Mouse (Mus musculus) midbrain, embryonic 13.5 days (tissue): ENCODE measurements around the gene Arid2. TPM values are rescaled to one million over a fixed set of nuclear protein-coding genes. Genes with fewer than 3 reads are reported as not detected.
"Not testable (repeated sequence)": the region's sequence is repeated elsewhere in the genome, so short reads cannot be mapped to it uniquely, and the experiment has no call there.

Source experiments
- ATAC-seq: fragments of 200-750 bp; cut with Nextera tagmentation; 2 replicates; pipeline ENCODE4 v1.8.0; 2017; ENCODE audit warnings: mild to moderate bottlenecking, moderate TSS enrichment, moderate library complexity
- H3K27ac ChIP-seq: fragments of 300-500 bp; sonication (generic); 2 replicates; pipeline ENCODE4 v1.5.1; 2015; ENCODE audit warnings: inconsistent platforms, mild to moderate bottlenecking, moderate library complexity
- H3K27me3 ChIP-seq: fragments of 300-500 bp; sonication (generic); 2 replicates; pipeline ENCODE4 v1.6.1; 2015; ENCODE audit warnings: mild to moderate bottlenecking, inconsistent platforms
- H3K36me3 ChIP-seq: fragments of 300-500 bp; sonication (generic); 2 replicates; pipeline ENCODE4 v1.6.1; 2015; ENCODE audit warnings: mild to moderate bottlenecking, inconsistent platforms
- H3K4me1 ChIP-seq: fragments of 300-500 bp; sonication (generic); replicated peaks from 2 replicates; pipeline ENCODE4 v1.6.1; 2015; ENCODE audit warnings: inconsistent platforms
- H3K4me2 ChIP-seq: fragments of 300-500 bp; sonication (generic); replicated peaks from 2 replicates; pipeline ENCODE4 v1.6.1; 2015; ENCODE audit warnings: moderate library complexity, mild to moderate bottlenecking, inconsistent platforms
- H3K4me3 ChIP-seq: fragments of 300-500 bp; sonication (generic); replicated peaks from 2 replicates; pipeline ENCODE4 v1.5.1; 2015; ENCODE audit warnings: mild to moderate bottlenecking, inconsistent platforms
- H3K9ac ChIP-seq: fragments of 300-500 bp; sonication (generic); replicated peaks from 2 replicates; pipeline ENCODE4 v1.6.1; 2015; ENCODE audit warnings: mild to moderate bottlenecking, inconsistent platforms
- H3K9me3 ChIP-seq: fragments of 300-500 bp; sonication (generic); 2 replicates; pipeline ENCODE4 v1.6.1; 2016; ENCODE audit warnings: mild to moderate bottlenecking, inconsistent platforms
- WGBS: fragments of 180-500 bp; shearing (Covaris S2); methylation state at CpG from one replicate; pipeline ENCODE4 v1.1.7; 2015; 5-methylcytosine and 5-hydroxymethylcytosine counted together
- polyA plus RNA-seq: library from polyadenylated mRNA; unstranded; fragments of >200 nt; fragmentation: Nextera tagmentation; extraction: Ambion mirVana; gene quantifications from 2 replicates; pipeline ENCODE4 v1.2.1, GENCODE M21; 2015

Arid2 gene
- 29.3 and 29.6 TPM in 2 replicates for polyA plus RNA-seq

DNA sequence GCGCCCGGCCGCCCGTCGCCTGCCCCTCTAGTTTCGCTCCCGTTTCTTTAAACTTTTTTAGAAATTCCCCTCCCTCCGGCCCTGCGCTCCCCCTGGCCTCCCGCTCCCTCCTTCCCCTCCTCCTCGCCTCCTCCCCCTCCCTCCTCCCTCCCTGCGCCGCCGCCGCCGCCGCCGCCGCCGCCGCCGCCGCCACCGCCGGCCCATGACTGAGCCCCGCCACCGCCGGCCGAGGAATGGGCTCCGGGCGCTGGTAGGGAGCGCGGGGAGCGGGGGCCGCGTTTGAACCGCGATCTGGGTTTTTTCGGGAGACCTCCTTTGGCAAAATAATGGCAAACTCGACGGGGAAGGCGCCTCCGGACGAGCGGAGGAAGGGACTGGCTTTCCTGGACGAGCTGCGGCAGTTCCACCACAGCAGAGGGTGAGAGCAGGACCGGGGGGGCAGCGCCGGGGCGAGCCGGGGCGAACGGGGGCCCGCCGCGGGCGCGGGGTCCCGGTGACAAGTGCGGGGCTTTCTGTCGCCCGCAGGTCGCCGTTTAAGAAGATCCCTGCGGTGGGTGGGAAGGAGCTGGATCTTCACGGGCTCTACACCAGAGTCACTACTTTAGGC, at the start of gene Arid2:
TSS of gene Arid2 (plus strand) at position 150 of the 607 bp plus-strand sequence.
- peak within 1 kb of the TSS; percentile 99 for H3K9ac ChIP-seq
- H3K4me2 ChIP-seq = peak within 1 kb of the TSS; percentile 92
- H3K36me3 ChIP-seq = no peaks in the 10 kb centered on the region
- 0% methylated on average over 43 of the region's 67 CpGs for WGBS
- ATAC-seq = peak; percentile 12; the same call in 1 of the 2 replicates
- H3K27me3 ChIP-seq = no peaks in the 10 kb centered on the region
- no peaks in the 10 kb centered on the region for H3K9me3 ChIP-seq
- H3K4me1 ChIP-seq = peaks cover 30% of the 10 kb centered on the region
- peak within 1 kb of the TSS; percentile 94 for H3K4me3 ChIP-seq
- peak within 1 kb of the TSS; percentile 100 for H3K27ac ChIP-seq

DNA sequence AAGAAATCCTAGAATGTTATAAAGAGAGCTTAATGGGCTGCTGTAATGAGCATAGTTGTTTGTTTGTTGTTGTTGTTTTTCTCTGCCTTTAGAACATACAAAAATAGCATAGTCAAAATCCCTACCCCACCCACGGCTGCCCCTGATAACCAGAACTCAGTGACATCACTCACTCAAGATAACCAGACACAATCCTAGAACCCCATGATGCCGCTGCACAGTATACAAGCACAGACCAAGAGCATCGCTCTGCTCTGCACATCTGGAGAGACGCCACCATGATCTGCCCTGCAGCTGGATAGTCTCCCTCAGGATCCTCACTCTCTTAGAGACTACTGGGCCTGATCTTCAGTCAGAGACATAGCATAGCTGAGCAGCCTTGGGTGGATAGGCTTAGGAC, 49.2 kb upstream of the Arid2 start:
- no peak overlapping the region for H3K27ac ChIP-seq
- no peaks in the 10 kb centered on the region for H3K4me1 ChIP-seq
- H3K9ac ChIP-seq = no peak overlapping the region
- no peaks in the 10 kb centered on the region for H3K9me3 ChIP-seq
- no peak for ATAC-seq
- no peak overlapping the region for H3K4me3 ChIP-seq
- no peaks in the 10 kb centered on the region for H3K36me3 ChIP-seq
- no peak overlapping the region for H3K4me2 ChIP-seq
- 94% methylated on average over 4 of the region's 4 CpGs for WGBS
- H3K27me3 ChIP-seq = no peaks in the 10 kb centered on the region

DNA sequence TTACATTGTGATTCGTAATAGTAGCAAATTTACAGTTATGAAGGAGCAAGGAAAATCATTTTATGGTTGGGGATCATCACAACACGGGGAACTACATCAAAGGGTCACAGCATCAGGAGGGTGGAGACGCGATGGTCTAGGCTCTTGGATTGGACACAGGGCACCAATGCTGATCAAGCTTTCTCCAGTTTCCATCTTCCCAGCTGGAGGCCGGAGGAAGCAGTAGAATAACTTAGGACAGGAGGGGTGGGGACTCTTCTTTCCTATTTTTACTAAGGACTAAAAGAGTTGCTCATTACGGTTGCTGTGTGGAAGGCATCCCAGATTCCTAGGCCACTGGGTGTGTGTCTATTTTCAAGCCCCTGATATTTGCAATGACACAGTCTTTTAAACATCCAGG, 43.1 kb upstream of the Arid2 start:
- ATAC-seq = no peak
- no peaks in the 10 kb centered on the region for H3K27me3 ChIP-seq
- H3K4me3 ChIP-seq = no peak overlapping the region
- no peak overlapping the region for H3K4me2 ChIP-seq
- no peaks in the 10 kb centered on the region for H3K36me3 ChIP-seq
- no peak overlapping the region for H3K27ac ChIP-seq
- H3K9ac ChIP-seq = no peak overlapping the region
- 89% methylated on average over 6 of the region's 6 CpGs for WGBS
- no peaks in the 10 kb centered on the region for H3K9me3 ChIP-seq
- no peaks in the 10 kb centered on the region for H3K4me1 ChIP-seq

DNA sequence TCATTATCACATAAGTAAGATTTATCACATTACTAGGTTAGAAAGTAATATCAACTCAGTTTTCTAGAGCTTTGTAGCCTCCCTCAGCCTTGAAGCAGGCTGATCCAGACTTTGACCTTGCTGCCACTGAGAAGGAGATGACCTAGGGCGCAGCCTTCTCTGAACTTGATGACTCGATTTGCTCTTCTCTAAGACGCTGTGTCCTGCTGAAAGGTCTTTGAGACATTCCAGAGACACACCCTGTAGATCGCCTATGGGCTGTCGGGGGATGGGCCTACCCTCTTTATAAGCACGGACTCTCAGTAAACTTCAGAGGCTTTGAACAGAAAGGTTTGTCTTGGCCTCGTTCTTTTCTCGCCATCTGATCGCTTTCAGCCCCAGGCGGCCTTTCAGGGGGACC, 42.6 kb upstream of the Arid2 start:
- not testable (repeated sequence) for H3K9ac ChIP-seq, H3K27me3 ChIP-seq, H3K4me2 ChIP-seq, H3K9me3 ChIP-seq, H3K27ac ChIP-seq, H3K4me3 ChIP-seq, ATAC-seq, H3K36me3 ChIP-seq, H3K4me1 ChIP-seq
- 72% methylated on average over 10 of the region's 10 CpGs for WGBS

DNA sequence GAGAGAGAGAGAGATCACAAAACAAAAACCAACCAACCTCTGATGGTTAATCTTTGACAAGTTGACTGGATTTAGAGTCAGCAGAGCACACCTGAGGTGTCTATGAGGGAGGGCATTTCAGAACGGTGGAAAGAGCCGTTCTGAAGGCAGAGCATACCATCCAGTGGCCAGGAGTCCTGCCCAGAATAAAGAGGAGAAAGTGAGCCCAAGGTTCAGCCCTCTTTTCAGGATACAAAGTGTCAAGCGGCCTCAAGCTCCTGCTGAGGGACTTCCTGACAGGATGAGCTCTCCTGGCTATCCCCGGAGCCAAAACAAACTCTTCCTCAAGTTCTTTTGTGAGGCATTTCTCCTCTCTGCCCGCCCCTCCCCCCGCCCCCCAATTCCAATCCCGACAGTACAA, 33.5 kb upstream of the Arid2 start:
- peak overlapping the region; percentile 48; the same call in 1 of the 2 replicates for H3K9ac ChIP-seq

DNA sequence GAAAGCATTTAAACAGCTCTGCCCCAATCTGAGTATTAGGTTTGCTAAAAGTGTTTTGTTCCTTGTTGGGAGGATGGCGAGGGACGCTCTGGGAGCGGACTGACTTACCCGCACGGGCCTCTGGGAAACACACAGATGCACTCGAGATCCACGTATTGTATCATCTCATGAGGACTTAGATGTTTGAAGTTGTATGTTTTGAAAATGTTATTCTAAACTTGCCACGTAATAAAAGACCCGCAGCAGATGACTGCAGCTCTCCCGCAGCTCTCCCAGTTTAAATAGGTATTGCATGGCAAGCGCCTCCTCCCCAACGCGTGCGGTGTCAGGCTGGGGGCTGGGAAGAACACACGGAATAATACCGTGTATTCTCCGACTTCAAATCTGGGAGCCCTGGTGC, 33.0 kb upstream of the Arid2 start:
- Histone ChIP-seq H3K4me1 (peaks cover 9% of the 10 kb centered on the region; the same call in 1 of the 2 replicates), H3K27ac (no peak overlapping the region), H3K9ac (peak overlapping the region; percentile 48; the same call in 1 of the 2 replicates), H3K9me3 (no peaks in the 10 kb centered on the region), H3K36me3 (no peaks in the 10 kb centered on the region), H3K27me3 (no peaks in the 10 kb centered on the region), H3K4me2 (peak overlapping the region; percentile 60), H3K4me3 (peak overlapping the region; percentile 36)
- WGBS = 3% methylated on average over 17 of the region's 17 CpGs
- no peak for ATAC-seq

More for the DNA sequence above, 33.5 kb upstream of the Arid2 start:
- 5% methylated on average over 7 of the region's 7 CpGs for WGBS
- no peak for ATAC-seq
- Histone ChIP-seq H3K4me1 (peaks cover 9% of the 10 kb centered on the region; the same call in 1 of the 2 replicates), H3K4me2 (peak overlapping the region; percentile 60), H3K27ac (no peak overlapping the region), H3K9me3 (no peaks in the 10 kb centered on the region), H3K27me3 (no peaks in the 10 kb centered on the region), H3K4me3 (peak overlapping the region; percentile 36), H3K36me3 (no peaks in the 10 kb centered on the region)

DNA sequence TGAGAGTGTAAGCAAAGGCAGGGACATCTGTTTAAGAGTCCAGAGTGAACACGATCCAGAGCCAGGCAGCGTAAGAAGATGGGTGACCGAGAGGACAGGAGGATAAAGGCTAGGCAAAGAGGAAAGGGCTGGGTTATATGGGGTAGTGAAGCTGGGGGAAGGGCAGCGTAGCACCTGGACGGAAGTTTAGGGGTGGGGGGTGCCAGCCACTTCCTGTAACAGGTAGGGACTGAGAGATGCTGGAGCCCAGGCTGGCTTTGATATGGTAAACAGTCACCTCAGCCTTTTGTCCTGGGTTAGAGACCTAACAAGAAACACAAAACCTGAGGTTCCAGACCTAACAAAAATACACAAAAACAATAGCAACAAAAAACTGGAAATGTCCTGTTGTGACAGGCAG, 29.5 kb upstream of the Arid2 start:
- H3K27ac ChIP-seq = no peak overlapping the region
- WGBS = 72% methylated on average over 5 of the region's 5 CpGs
- H3K9me3 ChIP-seq = peaks cover 13% of the 10 kb centered on the region
- H3K4me2 ChIP-seq = no peak overlapping the region
- no peak overlapping the region for H3K9ac ChIP-seq
- no peaks in the 10 kb centered on the region for H3K36me3 ChIP-seq
- no peaks in the 10 kb centered on the region for H3K27me3 ChIP-seq
- ATAC-seq = no peak
- no peak overlapping the region for H3K4me3 ChIP-seq
- peaks cover 9% of the 10 kb centered on the region; the same call in 1 of the 2 replicates for H3K4me1 ChIP-seq

DNA sequence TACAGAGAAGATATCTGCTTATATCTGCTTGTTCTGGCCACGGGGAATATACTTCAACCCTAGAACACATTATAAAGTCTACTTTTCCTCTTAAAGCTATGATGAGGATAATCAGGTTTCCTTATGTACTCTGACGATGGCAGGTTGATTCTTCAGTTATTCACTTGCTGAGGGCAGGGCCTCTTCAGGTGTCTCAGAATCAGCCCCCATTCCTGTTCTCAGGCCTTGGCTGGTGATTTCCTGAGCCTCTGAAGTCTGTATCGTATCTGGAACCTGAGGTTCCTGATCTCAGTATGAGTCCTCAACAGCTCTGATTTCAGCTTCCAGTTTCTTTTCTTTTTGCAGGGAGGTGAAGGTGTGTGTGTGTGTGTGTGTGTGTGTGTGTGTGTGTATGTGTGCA, 22.7 kb upstream of the Arid2 start:
- Histone ChIP-seq H3K9me3 (peaks cover 23% of the 10 kb centered on the region), H3K9ac (no peak overlapping the region), H3K4me2 (no peak overlapping the region), H3K27me3 (no peaks in the 10 kb centered on the region), H3K36me3 (peaks cover 42% of the 10 kb centered on the region), H3K4me3 (no peak overlapping the region), H3K27ac (no peak overlapping the region), H3K4me1 (no peaks in the 10 kb centered on the region)
- ATAC-seq = no peak
- 96% methylated on average over 3 of the region's 3 CpGs for WGBS

DNA sequence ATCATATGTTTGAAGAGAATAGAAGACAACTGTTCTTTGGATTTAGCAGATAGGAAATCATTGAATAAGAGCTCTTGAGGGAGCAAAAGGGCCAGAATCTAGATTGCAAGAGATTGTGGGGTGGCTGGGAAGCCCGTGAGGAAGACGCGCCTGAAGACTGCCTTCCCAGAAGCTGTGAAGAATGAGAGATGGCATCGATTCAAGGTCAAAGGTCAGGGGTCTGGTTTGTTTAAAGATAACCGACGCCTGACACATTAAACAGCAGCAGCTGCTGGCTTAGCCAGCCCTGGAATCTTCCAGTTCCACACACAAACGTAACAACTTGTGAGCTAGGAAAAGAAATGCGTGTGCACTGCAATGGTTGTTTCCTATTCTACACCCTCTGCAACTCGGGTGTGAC, 19.4 kb upstream of the Arid2 start:
- 88% methylated on average over 9 of the region's 9 CpGs for WGBS

DNA sequence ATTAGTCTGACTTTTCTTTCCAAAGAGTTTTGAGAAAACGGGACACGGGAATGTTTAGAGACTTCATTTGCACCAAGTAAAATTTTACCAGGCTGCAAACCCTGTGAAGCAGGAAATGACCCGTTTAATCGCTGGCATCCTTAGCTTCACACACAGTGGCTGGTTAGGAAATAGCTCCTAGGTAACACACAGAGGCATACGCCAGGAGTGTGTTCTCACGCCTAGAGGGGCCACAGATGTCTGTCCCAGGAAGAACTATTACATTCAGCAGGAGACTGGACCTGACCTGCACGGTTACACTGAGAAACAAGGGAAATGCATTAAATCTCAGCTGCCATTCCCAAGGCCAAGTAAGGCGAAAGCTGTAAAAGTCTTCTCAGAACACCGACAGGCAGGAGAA, 18.7 kb upstream of the Arid2 start:
- no peak for ATAC-seq
- no peak overlapping the region for H3K27ac ChIP-seq
- H3K4me3 ChIP-seq = no peak overlapping the region
- peaks cover 47% of the 10 kb centered on the region for H3K36me3 ChIP-seq
- H3K27me3 ChIP-seq = no peaks in the 10 kb centered on the region
- H3K4me1 ChIP-seq = peaks cover 8% of the 10 kb centered on the region
- H3K9me3 ChIP-seq = peaks cover 10% of the 10 kb centered on the region; the same call in 1 of the 2 replicates
- no peak overlapping the region for H3K4me2 ChIP-seq
- 94% methylated on average over 9 of the region's 9 CpGs for WGBS
- no peak overlapping the region for H3K9ac ChIP-seq

More for the DNA sequence above, 19.4 kb upstream of the Arid2 start:
- no peak for ATAC-seq
- Histone ChIP-seq H3K27me3 (no peaks in the 10 kb centered on the region), H3K9ac (no peak overlapping the region), H3K9me3 (peaks cover 10% of the 10 kb centered on the region; the same call in 1 of the 2 replicates), H3K4me2 (no peak overlapping the region), H3K27ac (no peak overlapping the region), H3K4me3 (no peak overlapping the region), H3K4me1 (peaks cover 8% of the 10 kb centered on the region), H3K36me3 (peaks cover 47% of the 10 kb centered on the region)

DNA sequence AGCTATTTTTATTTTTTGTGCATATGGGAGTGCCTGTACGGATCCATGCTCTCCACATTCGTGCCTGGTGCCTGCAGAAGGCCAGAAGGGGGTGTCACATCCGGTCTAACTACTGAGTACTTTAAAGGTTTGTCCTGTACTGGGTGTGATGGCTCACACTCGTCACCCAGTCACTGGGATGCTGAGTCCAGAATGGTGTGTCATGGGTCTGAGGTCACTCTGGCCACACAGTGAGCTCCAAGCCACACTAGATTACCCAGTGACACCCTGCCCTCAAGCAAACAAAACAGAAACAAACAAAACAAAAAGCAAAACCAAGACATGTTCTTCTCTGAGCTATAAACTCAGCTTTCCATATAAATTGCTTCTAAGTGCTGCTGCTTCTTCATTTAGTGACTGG, 17.9 kb upstream of the Arid2 start:
- WGBS = 88% methylated on average over 4 of the region's 4 CpGs
- Histone ChIP-seq H3K27me3 (no peaks in the 10 kb centered on the region), H3K9me3 (peaks cover 10% of the 10 kb centered on the region; the same call in 1 of the 2 replicates), H3K36me3 (peaks cover 47% of the 10 kb centered on the region), H3K9ac (no peak overlapping the region), H3K4me3 (no peak overlapping the region), H3K27ac (no peak overlapping the region), H3K4me2 (no peak overlapping the region), H3K4me1 (peaks cover 8% of the 10 kb centered on the region)
- no peak for ATAC-seq

DNA sequence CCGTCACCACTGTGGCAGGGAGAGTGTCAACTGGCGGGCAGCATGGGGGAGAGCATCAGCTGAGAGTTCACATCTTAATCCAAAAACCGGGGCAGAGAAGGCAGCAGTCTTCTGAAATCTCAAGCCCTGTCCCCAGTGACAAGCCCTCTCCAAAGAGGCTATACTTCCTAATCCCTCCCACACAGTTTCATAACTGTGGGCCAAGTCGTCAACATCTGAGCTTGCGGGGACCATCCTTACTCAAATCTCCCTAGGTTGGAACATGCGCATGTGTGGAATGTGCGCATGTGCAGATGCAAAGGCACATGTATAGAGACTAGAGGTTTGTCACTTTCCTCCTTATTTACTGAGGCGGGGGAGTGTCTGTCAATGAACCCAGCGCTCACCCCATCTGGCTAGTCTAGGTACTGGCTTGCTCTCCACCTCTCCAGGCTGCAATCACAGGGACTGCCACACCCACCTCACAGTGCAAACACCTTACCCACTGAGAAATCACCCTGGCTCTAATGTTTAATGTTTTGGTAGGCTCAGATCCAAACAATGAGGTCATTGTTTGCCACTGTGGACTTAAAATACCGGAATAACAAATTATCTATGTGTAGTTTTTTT, 16.9 kb upstream of the Arid2 start:
- no peak overlapping the region for H3K9ac ChIP-seq
- H3K9me3 ChIP-seq = peaks cover 10% of the 10 kb centered on the region; the same call in 1 of the 2 replicates
- H3K27me3 ChIP-seq = no peaks in the 10 kb centered on the region
- peaks cover 47% of the 10 kb centered on the region for H3K36me3 ChIP-seq
- H3K4me3 ChIP-seq = no peak overlapping the region
- no peak overlapping the region for H3K27ac ChIP-seq
- WGBS = 93% methylated on average over 10 of the region's 10 CpGs
- ATAC-seq = 0 out of 2 replicates have a peak, but pooled peaks have one; percentile 48
- H3K4me1 ChIP-seq = peaks cover 8% of the 10 kb centered on the region
- H3K4me2 ChIP-seq = no peak overlapping the region
